Mouse (Mus musculus) kidney, adult 11 months (tissue): ENCODE measurements around the gene Angptl2.

ENCODE experiments used
- DNase-seq: peaks from one replicate; pipeline ENCODE4 v3.0.0; 2022

The Angptl2 gene

DNA sequence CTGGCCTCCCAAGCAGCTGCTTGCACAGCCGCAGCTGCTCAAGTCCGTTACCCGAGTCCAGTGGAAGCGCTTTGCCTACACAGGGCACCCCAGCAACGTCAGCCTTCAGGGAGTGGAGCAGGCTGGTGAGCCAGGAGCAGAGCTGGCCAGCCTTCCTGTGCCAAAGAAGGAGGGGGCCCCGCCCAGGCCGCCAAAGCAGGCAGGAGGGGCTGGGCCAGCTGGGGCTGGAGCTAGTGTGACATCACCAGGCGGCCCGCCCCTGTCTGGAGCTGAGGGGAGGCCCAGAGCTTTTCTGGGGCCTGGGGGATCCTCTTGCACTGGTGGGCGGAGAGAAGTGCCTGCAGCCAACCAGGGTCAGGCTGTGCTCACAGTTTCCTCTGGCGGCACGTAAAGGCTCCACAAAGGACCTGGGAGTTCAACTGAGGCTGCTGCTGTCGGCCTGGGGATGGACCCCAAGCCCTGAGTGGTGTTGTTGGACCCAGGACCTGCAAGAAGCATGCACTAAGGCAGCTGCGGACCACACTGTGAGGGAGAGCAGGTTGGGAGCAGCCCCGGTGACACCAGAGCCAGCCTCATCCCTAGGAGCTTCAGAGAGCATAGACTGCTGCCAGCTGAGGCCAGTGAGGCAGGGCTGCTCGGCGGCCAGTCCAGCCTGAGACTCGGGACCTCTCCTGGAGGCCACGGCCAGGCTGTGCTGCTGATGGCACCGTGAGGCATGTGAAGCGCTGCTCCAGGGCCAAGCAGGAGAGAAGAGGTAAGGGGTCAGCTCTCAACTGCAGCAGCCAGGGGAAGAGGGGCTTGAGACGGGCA lies at the start of gene Angptl2:
Gene Angptl2, plus strand, starts transcription at position 370 of the 810 bp plus-strand sequence.
- peak; percentile 90 for DNase-seq

DNA sequence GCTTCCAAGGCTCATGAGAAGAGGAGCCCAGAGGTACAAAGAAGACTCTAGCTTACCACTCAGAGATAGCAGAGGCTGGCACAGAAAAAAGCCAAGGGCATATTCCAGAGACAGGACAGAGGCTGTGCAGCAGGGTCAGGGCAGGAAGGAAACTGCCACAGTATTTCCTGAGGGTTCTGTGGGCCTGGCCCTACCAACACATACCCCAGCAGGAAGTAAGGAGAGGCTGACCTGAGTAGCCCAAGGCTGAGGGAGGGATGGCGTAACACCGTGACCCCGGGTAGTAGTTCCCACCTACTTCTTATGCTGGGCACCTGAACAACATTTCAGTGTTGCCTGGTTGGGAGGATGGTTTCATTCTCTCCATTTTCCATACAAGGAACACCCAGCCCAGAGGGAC lies 48.8 kb upstream of the Angptl2 start:
- DNase-seq = no peak

DNA sequence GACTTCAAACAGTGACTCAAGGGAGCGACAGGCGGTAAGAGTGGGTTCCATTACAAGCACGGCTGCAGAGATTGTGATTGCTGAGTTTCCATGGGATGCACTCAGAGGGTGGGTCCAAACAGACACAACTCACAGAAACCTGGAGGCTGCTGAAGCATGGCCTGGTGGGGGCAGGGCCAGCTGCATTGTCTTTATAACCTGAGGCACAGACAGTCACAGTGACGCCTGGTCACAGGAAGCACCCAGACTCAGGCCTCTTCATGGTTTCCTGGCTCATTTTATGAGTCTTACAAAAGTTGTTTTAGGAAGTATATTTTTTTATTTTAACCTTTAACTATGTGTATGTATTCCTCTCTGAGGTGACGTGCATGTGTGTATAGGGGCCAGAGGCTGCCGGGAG lies 46.4 kb upstream of the Angptl2 start:
- no peak for DNase-seq

DNA sequence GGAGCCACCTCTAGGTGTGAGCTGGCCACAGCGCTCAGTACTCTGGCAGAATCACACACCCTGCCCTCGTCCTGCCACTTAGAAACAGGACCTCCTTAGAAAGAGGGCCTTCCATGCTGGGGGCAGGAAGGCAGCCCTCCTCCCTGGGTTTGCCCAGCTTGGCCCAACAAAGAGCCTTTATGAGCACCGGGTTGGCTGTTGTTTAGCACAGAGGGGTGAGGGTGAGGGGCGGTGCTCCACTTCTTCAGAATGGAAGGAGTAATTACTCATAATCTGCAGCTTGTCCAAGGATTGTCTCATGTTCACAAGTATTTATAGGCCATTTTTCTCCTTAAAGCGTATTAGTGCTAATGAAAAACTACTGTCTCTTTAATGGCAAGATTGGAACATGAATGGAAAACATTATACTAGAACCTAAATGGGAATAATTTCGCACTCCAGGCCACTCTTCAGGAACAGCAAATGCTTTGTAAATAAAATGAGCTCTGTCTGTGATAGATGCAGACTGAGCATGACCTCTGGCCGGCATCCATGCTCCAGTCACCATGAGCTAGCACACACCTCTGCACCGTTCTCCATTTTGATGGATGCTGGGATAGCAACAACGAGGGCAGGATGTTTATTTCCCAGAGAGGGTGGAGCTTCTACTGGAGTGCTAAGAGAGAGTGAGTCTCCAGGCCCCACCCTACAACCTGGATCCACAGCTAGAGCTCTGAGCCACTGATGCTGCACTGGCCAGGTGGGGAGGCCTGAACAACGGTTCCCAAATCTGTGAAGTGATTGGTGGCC lies 44.9 kb upstream of the Angptl2 start:
- DNase-seq = no peak

DNA sequence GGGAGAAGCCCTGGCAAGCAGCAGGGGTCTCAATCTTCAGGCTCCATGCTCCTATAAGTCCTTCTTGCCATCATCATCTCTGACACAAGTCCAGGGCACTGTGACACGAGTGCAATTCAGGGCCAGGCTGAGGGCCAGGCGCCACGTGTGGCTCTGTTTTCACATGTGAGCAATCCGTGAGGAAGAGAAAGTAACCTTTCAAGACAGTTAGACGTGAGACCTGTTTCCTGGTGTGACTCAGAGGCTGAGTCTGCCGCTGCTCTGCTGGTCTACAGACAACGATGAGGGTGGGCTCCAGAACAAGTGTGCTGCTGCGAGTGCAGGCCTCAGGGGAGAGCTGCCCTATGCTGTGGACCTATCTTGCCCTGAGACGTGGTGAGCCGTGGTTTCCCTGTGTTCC lies 42.7 kb upstream of the Angptl2 start:
- no peak for DNase-seq

DNA sequence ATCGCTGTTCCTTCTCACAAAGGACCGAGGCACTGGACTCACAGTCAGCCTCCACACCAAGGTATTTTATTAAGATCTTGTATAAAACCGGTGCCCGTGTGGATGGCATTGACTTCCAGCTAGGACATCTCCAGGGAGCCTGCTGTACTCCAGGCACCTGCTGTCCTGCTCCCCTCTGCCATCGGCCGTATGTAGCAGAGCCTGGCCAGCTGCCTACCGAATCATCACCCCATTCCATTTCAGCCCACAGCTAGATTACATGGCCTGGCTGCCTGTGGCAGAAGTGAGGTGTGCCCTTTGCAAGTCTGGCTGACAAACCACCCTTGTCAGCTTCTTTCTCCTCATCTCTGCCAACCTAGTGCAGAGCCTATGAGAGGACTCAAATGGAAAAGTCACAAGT lies 42.2 kb upstream of the Angptl2 start:
- DNase-seq = no peak

DNA sequence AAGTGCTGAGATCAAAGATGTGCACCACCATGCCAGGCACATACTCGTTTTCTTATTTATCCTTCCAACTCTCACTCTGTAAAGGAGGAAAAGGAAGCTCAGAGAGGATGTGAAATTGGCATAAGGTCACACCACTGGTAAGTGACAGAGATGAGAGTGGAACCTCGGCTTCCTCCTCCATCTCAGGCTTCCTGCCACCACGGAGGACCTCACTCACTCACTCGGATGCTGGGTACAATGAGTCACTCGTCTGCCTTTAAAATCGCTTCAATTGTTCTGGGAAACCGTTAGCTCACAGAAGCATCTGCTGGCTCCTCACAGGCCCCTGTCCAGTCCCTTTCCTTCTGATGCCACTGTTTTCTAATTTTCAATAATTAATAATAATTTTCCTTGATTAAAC lies 39.4 kb upstream of the Angptl2 start:
- no peak for DNase-seq

DNA sequence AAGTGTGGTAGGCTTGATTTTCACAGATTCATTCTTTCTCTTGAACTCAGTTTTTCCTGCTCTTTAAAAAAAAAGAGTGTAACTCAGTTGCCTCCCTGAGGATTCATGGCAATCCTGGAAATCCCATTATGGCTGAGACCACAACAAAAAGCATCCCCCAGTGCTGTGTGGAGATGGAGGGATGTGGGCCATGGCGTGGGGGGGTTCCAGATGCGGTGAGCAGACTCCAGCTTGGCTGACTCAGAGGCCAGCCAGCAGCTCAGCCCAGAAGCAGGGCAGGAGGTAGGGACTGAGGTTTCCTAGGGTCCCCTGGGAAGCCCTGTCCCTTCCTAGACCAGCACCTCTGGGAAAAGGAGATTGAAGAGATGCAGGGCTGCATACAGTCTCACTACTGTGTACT lies 38.9 kb upstream of the Angptl2 start:
- no peak for DNase-seq

DNA sequence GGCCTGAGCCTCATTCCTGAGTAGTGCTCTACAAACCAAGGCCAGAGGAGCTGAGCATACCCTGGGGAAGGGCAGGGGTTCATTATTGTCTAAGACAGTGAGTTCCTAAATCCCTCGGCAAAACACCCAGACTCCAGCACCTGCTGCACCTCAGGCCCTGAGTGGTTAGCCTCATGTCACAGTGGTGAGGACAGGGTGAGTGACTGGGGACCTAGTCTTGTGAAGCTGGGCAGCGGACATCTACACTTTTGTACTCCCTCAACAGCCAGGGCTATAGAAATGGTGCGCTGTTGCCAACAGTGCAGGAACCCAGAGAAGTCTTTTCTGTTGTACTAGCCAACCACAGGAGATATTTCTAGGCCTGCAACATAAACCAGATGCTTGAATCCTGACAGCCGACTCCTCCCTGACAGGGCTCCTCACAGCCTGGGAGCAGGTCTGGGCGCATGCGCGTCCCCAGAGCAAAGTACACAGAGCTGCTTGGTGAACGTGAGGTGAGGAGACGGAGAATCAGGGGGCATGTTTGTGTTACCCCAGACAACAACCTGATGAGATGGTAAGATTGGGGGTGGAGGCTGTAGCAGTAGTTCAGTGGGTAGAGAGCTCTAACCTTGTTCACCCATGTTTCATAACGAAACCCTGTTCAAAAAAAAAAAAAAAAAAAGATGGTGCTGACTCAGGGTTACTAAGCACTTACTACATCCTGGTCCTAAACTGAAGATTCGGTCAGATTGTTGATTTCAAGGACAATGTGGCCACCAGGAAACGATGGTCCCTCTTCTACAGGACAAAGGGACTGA lies 38.2 kb upstream of the Angptl2 start:
- peak; percentile 79 for DNase-seq

DNA sequence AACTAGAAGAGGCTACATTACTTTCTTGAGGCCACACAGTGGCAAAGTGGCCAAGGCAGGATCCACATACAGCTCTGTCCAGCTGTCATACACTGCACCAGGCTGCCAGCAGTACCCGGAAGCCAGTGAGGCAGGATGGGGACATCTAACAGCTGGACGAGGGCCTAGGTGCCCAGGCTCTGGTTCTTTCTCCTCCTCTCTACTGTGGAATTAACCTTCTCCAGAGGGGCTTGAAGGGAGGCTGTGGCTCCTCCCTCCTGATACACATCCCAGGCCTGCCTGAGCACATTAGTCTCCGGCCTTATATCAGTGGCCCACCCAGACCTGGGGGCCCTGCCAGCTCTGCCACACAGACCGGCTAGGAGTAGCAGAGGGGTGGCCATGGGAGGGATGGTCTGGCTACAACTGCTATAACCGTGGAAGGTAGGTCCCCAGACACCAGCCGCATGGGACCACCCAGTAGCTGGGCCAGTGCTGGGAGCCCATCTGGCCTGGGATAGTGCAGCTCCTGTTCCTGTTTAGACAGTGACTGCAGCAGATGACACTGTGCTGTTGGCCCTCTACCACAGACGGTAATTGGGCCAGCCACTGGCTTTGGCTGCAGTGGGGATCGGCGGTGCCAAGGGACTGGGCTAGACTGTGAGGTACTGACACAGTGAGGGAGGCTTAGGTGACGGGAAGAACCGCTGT lies 37.5 kb upstream of the Angptl2 start:
- DNase-seq = no peak

DNA sequence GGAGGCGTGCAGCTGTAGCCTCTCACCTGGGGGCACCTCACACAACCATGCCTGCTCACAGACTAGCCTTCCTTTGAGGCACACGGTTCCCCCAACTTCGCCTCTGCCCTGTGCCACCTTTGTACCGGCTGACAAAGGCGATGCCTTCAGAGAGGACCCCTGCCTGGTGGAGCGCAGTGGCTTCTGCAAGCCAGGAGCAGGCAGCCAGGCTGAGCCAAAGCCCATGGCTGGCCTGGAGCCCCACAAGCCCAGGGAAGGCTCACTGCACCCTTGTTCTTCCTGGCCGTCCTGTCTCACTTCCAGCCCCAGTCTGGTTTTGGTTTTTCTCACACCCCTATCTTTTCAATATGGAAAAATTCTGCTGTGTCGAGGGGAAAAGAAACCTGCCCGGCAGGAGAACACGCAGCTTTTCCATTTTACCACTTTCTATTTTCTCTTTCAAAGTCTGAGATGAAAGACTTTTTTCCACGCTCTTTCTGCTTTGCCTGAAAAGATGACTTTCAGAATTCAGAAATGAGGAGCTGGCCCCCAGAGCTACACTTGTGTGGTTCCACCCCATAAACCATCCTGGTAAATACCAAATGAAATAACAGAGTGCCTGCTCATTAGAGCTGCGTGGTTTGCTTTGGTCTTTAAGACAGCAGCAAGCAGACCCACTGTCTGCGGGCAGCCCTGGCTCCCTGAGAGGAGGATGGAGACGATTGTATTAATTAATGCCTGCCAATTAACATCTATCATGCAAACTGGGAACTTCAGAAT lies 36.5 kb upstream of the Angptl2 start:
- DNase-seq = no peak

DNA sequence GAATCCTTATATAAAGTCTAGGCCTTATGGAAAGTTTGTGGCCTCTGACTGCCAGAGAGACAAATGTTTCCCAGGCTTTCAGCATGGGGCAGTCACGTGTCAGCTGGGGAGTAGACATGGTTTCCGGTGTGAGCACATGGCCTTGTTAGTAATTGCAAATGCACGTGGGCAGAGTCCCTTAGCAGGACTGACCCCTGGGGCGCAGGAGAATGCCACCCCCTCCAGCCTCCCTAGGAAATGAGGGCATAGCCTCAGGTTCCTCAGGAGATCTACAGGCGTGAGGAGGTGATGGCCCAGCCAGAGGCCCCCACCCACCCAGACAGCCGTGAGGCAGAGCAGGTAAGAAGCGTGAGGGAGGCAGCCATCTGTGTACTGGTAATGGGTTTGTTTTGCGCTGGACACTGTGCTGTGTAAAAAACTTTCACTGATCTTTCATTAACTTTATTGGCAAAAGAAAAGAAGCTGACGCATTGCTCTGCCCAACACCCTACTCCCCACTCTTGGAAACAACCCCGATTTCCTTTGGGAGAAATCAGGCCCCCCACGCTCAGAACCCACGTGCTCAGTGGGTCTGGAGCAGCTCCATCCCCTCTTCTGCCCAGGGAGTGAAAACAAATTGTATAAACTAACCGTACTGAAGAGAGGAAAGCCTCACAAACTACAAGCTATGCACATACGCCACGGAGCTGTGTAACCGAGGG lies 35.8 kb upstream of the Angptl2 start:
- peak; percentile 92 for DNase-seq

DNA sequence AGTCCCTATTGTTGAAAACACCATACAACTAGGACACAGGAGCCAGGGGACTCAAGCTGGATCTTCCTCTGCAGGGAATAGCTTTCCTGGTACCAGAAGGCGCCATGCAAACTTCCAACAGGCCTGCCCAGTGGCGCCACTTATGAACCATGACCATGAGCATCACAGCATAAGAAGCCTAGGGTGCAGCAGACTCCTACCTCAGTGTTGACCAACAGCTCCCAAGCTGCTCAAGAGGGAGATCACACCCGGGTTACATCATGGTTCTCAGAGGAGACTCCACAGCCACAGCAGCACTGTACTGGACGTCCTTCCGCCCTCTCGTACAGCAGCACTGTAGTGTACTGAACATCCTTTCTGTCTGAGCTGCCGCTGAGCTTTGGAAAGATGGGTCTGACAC lies 32.5 kb upstream of the Angptl2 start:
- DNase-seq = no peak

DNA sequence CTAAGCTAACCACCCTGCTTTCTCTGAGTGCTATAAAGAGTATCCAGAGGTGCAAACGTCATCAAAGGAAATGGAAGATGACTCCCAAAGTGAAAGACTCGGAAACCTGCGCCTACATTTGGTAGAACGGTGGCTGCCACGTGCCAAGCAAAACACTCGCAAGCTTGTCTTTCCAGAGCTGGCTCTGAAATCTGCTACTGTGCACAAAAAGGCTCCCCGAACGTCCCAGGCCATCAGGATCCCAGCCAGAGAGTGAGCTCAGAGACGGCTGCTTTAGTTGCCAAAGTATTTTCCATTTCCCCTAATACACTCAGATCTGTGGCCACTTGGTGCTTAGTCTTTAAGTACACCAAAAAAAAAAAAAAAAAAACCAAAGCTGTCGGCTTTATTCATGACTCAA lies 31.2 kb upstream of the Angptl2 start:
- peak; percentile 32 for DNase-seq

DNA sequence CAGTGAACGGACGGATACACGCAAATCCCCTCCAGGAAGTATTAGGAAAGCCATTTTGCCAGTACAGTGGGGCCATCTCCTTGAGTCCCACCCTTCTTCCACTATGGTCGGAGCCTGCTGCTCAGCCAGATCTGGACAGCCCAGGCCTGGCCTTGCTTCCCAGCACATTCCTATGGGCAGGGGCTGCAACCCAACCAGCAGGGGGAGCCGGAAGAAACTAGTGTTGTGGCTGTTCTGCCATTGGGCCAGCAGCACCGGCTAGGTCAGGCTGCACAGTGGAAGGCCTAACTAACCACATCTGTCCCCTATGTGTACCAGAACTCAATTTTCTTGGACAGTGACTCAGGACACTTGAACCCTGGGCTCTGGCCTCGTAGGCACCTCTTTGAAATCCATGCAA lies 30.6 kb upstream of the Angptl2 start:
- DNase-seq = peak; percentile 47

DNA sequence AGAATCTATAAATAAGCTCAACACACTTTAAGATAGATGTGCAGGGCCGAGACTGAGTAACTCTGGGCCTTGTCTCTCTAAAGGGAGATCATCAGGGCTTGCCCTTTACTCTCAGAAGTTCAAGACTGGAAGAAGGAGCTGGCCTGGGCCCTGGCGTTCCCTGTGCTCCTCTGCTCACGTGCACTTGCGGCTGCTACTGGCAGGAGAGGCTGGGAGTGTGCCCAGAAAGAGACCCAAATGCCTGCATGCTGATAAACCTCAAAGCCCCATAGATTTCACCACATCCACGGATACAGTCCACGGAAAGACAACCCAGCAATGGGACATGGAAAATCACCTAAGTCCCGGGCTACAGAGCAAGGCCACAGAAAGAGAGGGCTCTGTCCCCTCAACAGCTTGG lies 29.4 kb upstream of the Angptl2 start:
- peak; percentile 56 for DNase-seq

DNA sequence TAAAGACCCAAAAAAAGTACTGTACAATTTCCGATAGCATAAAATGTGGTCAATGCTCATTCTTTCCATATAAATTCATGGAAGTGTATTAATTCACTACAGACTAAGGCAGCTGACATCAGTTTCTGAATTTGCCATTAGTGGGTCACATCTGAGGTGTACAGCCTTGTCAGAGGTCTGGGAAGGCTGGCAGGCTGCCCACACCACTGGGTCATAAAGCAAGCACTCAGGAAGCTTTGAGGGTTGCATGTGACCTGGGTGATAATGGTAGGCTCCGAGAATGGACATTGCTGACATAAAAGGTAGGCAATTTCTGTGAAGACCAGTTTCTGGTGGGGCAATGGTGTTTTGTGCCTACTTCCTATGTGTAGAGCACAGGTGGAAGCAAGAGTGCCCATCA lies 28.0 kb upstream of the Angptl2 start:
- peak; percentile 62 for DNase-seq

DNA sequence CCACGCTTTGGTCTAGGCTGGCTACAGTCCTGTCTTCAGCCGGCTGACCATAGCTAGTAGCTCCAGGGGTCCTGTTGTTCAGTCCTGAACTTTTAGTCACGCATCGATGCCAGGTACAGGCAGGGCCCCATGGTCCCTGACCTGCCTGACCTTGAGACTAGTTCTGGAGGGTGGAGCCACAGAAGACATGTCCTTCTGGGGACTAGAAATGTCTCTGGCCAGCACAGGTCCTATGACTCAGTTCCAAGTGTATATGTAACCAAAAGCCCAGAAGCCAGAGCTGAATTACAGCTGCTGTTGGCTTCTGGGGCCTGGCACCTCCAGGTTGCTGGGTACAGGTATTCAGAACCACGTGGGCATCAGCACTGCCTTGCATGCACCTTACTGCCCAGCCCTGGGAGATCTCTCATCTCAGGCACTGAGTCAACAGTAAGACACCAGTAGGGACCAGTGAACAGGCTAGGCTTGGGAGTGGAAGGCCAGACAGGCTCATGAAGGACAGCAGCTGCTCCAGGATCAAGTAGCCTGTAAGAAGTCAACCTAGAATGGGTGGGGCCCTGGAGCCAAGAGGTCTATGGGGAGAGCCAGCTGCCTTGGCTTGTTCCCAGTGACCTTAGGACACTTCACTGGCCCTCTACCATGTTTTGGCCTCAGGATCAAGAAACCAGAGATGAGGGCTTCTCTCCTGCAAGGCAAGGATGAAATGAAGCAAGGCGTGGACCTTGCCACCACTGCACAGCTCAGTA lies 26.8 kb upstream of the Angptl2 start:
- peak; percentile 87 for DNase-seq

DNA sequence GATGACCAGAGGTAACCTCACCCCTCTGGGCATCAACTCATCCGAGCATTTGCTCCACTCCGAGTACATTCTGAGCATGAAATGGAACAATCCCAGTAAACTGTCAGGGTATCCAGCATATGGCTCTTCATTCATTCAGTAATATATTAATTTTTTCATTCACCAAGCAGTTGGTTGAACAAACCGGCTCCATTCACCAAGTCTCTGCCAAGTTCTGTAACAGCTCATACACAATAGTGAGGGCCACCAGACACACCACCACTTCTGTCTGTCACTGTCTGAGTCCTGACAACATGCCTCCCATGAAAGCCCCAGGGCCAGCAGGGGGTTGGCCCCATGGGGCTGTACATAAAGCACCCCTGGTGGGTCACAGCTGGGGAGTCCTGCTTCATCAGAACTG lies 25.9 kb upstream of the Angptl2 start:
- DNase-seq = no peak

DNA sequence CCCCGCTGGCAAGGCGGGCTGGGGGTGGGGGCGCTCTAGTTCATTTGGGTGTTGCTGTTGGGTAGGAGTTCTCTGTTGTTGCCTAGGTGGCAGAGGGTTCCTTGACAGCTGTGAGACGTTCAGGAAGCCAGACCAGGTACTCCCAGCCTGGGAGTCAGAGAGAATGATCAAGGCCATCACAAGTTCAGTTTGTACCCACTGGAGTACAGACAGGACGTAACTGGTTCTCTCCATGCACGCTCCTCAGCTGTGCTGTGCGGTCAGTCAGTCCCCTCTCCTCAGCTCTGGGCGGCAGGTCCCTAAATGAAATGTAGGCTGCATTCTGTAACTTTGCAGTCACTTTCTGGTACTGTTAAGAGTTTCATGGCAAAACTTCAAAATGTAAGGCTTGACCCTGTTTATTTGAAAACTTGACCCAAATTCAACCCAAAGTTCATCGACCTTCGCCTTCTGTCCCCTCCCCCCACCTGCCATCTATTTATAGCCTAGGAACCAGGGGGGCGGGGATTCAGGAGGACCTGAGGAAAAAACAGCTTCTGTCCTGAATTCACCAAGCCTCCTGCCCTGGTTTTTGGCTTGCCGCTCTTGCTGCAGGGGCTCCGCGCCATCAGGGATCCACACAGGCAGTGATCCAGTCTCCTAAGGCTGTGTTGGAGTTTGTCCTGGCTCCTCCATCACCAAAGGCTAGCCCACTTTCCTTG lies 15.4 kb upstream of the Angptl2 start:
- DNase-seq = peak; percentile 65
